Mouse (Mus musculus) testis, postnatal 10 days (tissue): ENCODE measurements around the gene Stap2.

Experiments used
- DNase-seq: peaks from one replicate; pipeline ENCODE4 v3.0.0; 2021; ENCODE audit warnings: low spot score

Stap2 gene

GRCm38 (mm10) chr17:56005415-56006061 lies at the start of gene Stap2, which contains the start of gene Mpnd:
Stap2 (minus strand) TSS chr17:56005584.
Mpnd (plus strand) TSS chr17:56005711.
- DNase-seq: peak; percentile 78

- DNase-seq: no peak
Observed at GRCm38 (mm10) chr17:56054938-56055337, 49.6 kb upstream of the Stap2 start.

GRCm38 (mm10) chr17:56051369-56051768 lies 46.0 kb upstream of the Stap2 start:
- no peak for DNase-seq

- no peak for DNase-seq
Observed at GRCm38 (mm10) chr17:56040857-56041163, 35.4 kb upstream of the Stap2 start.

- DNase-seq: peak; percentile 96
Observed at GRCm38 (mm10) chr17:56040030-56040856, 34.9 kb upstream of the Stap2 start, which contains the start of gene Chaf1a. Chaf1a (plus strand) TSS chr17:56040439.

- DNase-seq: no peak
Observed at GRCm38 (mm10) chr17:56039345-56039744, 34.0 kb upstream of the Stap2 start.

- DNase-seq: peak; percentile 68
Observed at GRCm38 (mm10) chr17:56038583-56039261, 33.3 kb upstream of the Stap2 start.

- no peak for DNase-seq
Observed at GRCm38 (mm10) chr17:56036901-56037287, 31.5 kb upstream of the Stap2 start.

GRCm38 (mm10) chr17:56036176-56036900 lies 31.0 kb upstream of the Stap2 start, which contains the start of gene Sh3gl1:
Sh3gl1 (minus strand) TSS chr17:56036635.
- DNase-seq: peak; percentile 99

- DNase-seq: no peak
Observed at GRCm38 (mm10) chr17:56035216-56035615, 29.8 kb upstream of the Stap2 start.

- DNase-seq: no peak
Observed at GRCm38 (mm10) chr17:56034726-56035100, 29.3 kb upstream of the Stap2 start.

- no peak for DNase-seq
Observed at GRCm38 (mm10) chr17:56034040-56034725, 28.8 kb upstream of the Stap2 start.

GRCm38 (mm10) chr17:56032831-56033230 lies 27.4 kb upstream of the Stap2 start:
- DNase-seq: no peak

GRCm38 (mm10) chr17:56032127-56032733 lies 26.8 kb upstream of the Stap2 start:
- no peak for DNase-seq

GRCm38 (mm10) chr17:56031431-56031830 lies 26.0 kb upstream of the Stap2 start:
- no peak for DNase-seq

- no peak for DNase-seq
Observed at GRCm38 (mm10) chr17:56030919-56031318, 25.5 kb upstream of the Stap2 start.

GRCm38 (mm10) chr17:56030238-56030870 lies 25.0 kb upstream of the Stap2 start:
- no peak for DNase-seq

GRCm38 (mm10) chr17:56027801-56028441 lies 22.5 kb upstream of the Stap2 start:
- no peak for DNase-seq

- no peak for DNase-seq
Observed at GRCm38 (mm10) chr17:56026881-56027280, 21.5 kb upstream of the Stap2 start.

- DNase-seq: no peak
Observed at GRCm38 (mm10) chr17:56026303-56026702, 20.9 kb upstream of the Stap2 start.
